Comparison of ENCODE assay signal across 17 mouse cellular contexts in genomic region chr7:114827360-114827759, GRCm38 (mm10).
DNase-seq lines count a peak whose midpoint lies in the region; ATAC-seq lines count a peak whose summit lies in the region.
"Had no signal": no experiment of that assay in that cellular context is flagged by ENCODE, and none has a peak within 500 bp of the region (broad histone marks: within the 10 kb centered on the region; RNA-seq: fewer than 3 reads in every experiment).

No protein-coding gene starts in this region.

- H3K9ac ChIP-seq in heart, embryonic 12.5 days: no peak overlapping the region
- no peak overlapping the region for H3K9ac ChIP-seq in lung, embryonic 16.5 days (ENCODE audit: low read length)
- H3K9ac ChIP-seq: forebrain, postnatal 0 days; liver, embryonic 12.5 days had no signal

- no peak overlapping the region for H3K27ac ChIP-seq in heart, embryonic 12.5 days (ENCODE audit: poor library complexity, severe bottlenecking)
- peak overlapping the region; percentile 48 for H3K27ac ChIP-seq in lung, embryonic 16.5 days (ENCODE audit: low read length)
- H3K27ac ChIP-seq: liver, embryonic 12.5 days had no signal

- intact Hi-C loops in heart, postnatal 14 days (cut with DNase I): no loop called here

- ATAC-seq in heart, embryonic 12.5 days (ENCODE audit: insufficient number of reproducible peaks, low FRiP score): no peak
- ATAC-seq in lung, embryonic 16.5 days (ENCODE audit: low read depth): peak; percentile 69
- ATAC-seq in megakaryocyte, adult 5-6 weeks (ENCODE audit: poor library complexity, severe bottlenecking): peak; percentile 38; the same call in 1 of the 2 replicates
- ATAC-seq: forebrain, postnatal 0 days; liver, embryonic 12.5 days had no signal

- no peak overlapping the region for H3K4me3 ChIP-seq in heart, embryonic 12.5 days
- H3K4me3 ChIP-seq in lung, embryonic 16.5 days (ENCODE audit: low read length): no peak overlapping the region
- H3K4me3 ChIP-seq: liver, embryonic 12.5 days had no signal

- WGBS in heart, embryonic 12.5 days: 74% methylated on average over 4 of the region's 4 CpGs
- 44% methylated on average over 4 of the region's 4 CpGs for WGBS in lung, embryonic 16.5 days

- H3K27me3 ChIP-seq in heart, embryonic 12.5 days (replicated peaks): no peaks in the 10 kb centered on the region
- no peaks in the 10 kb centered on the region for H3K27me3 ChIP-seq in lung, embryonic 16.5 days (ENCODE audit: control insufficient read depth, insufficient read depth, low read depth, low read length)
- H3K27me3 ChIP-seq: CH12.LX; liver, embryonic 12.5 days had no signal

- peak; percentile 29 to 30 for DNase-seq in cerebellum, postnatal 10 days
- no peak for DNase-seq in cerebellum, adult 11-12 months
- DNase-seq in heart, postnatal 14 days: peak; percentile 7 to 8
- no peak for DNase-seq in lung, adult 18-20 months
- DNase-seq in cerebellum, adult 11 months: no peak
- DNase-seq: cerebellum, adult 9-10 months; forebrain, postnatal 0 days; gastrocnemius, postnatal 14 days; right cerebral cortex, adult 18-20 months; spleen, adult 18-20 months; thymus, adult 2 months had no signal

- H3K36me3 ChIP-seq in heart, embryonic 12.5 days: no peaks in the 10 kb centered on the region
- no peaks in the 10 kb centered on the region for H3K36me3 ChIP-seq in lung, embryonic 16.5 days (ENCODE audit: control insufficient read depth, insufficient read depth, low read length)
- H3K36me3 ChIP-seq: liver, embryonic 12.5 days had no signal

- no peak overlapping the region for H3K4me2 ChIP-seq in heart, embryonic 12.5 days
- no peak overlapping the region for H3K4me2 ChIP-seq in lung, embryonic 16.5 days (ENCODE audit: low read depth, low read length)
- H3K4me2 ChIP-seq: liver, embryonic 12.5 days; midbrain, embryonic 11.5 days had no signal

- no peaks in the 10 kb centered on the region; the same call in 1 of the 2 replicates for H3K9me3 ChIP-seq in heart, embryonic 12.5 days (replicated peaks)
- no peaks in the 10 kb centered on the region for H3K9me3 ChIP-seq in lung, embryonic 16.5 days (ENCODE audit: control insufficient read depth, low read length)
- H3K9me3 ChIP-seq: liver, embryonic 12.5 days had no signal

- H3K4me1 ChIP-seq in heart, embryonic 12.5 days (replicated peaks): peaks cover 7% of the 10 kb centered on the region; the same call in 1 of the 2 replicates
- peaks cover 7% of the 10 kb centered on the region; the same call in 1 of the 2 replicates for H3K4me1 ChIP-seq in lung, embryonic 16.5 days (replicated peaks; ENCODE audit: control insufficient read depth, insufficient read depth, low read length)
- H3K4me1 ChIP-seq: liver, embryonic 12.5 days had no signal

Comparison
In these comparisons a context has a peak if more than half of its experiments do, and no peak if none do; other contexts are left out.
1. DNase-seq: peak in cerebellum, postnatal 10 days (2 of 2) and heart, postnatal 14 days (2 of 2); none in cerebellum, adult 11-12 months (single experiment), lung, adult 18-20 months (0 of 2) and cerebellum, adult 11 months (single experiment).